Mouse (Mus musculus) spleen, postnatal 4 days (tissue): Measurements from ENCODE around the gene Bscl2.
"Not testable (repeated sequence)": the region's sequence is repeated elsewhere in the genome, so short reads cannot be mapped to it uniquely, and the experiment has no call there.

Experiments
- DNase-seq, 2 experiments: peaks; one replicate each; pipeline ENCODE4 v3.0.0; 2022; ENCODE audit warnings: low spot score in 2 of 2

The Bscl2 gene

GRCm38 (mm10) chr19:8830664-8831063 lies 6.6 kb upstream of the Bscl2 start:
- no peak for DNase-seq

- DNase-seq = no peak
Measured at GRCm38 (mm10) chr19:8831262-8831661, 6.0 kb upstream of the Bscl2 start.

- no peak for DNase-seq
Measured at GRCm38 (mm10) chr19:8832971-8833370, 4.3 kb upstream of the Bscl2 start.

GRCm38 (mm10) chr19:8836327-8836726 lies 940 bp upstream of the Bscl2 start:
- not testable (repeated sequence) for DNase-seq

- peak; percentile 27 to 66 for DNase-seq
Measured at GRCm38 (mm10) chr19:8838041-8838730, 919 bp downstream of the Bscl2 start.

- DNase-seq = peak in 1 of 2 experiments; percentile 64
Measured at GRCm38 (mm10) chr19:8839103-8839907, 2.0 kb downstream of the Bscl2 start, which contains the start of gene Gng3. Gene Gng3 (minus strand): TSS chr19:8839194.

GRCm38 (mm10) chr19:8839908-8840791 lies 2.9 kb downstream of the Bscl2 start:
- peak; percentile 79 to 88 for DNase-seq

GRCm38 (mm10) chr19:8841012-8841411 lies 3.7 kb downstream of the Bscl2 start:
- DNase-seq = no peak

GRCm38 (mm10) chr19:8842961-8843360 lies 5.7 kb downstream of the Bscl2 start:
- no peak for DNase-seq

- DNase-seq = peak; percentile 76 to 92
Measured at GRCm38 (mm10) chr19:8844371-8845129, 7.3 kb downstream of the Bscl2 start.

GRCm38 (mm10) chr19:8848356-8848755 lies 11.1 kb downstream of the Bscl2 start:
- DNase-seq = no peak

GRCm38 (mm10) chr19:8850402-8850901 lies 13.2 kb downstream of the Bscl2 start, which contains the start of gene Lrrn4cl:
Gene Lrrn4cl (plus strand): TSS chr19:8850768.
- no peak for DNase-seq

GRCm38 (mm10) chr19:8851639-8852038 lies 14.4 kb downstream of the Bscl2 start:
- no peak for DNase-seq

GRCm38 (mm10) chr19:8852236-8852928 lies 15.1 kb downstream of the Bscl2 start:
- DNase-seq = no peak

GRCm38 (mm10) chr19:8853117-8853516 lies 15.8 kb downstream of the Bscl2 start:
- DNase-seq = no peak

- peak in 1 of 2 experiments; percentile 42 for DNase-seq
Measured at GRCm38 (mm10) chr19:8857689-8858088, 20.4 kb downstream of the Bscl2 start.

- peak in 1 of 2 experiments; percentile 40 for DNase-seq
Measured at GRCm38 (mm10) chr19:8859018-8859417, 21.8 kb downstream of the Bscl2 start.

- no peak for DNase-seq
Measured at GRCm38 (mm10) chr19:8864265-8864664, 27.0 kb downstream of the Bscl2 start.

- not testable (repeated sequence) for DNase-seq
Measured at GRCm38 (mm10) chr19:8870381-8870780, 33.1 kb downstream of the Bscl2 start.

- DNase-seq = no peak
Measured at GRCm38 (mm10) chr19:8870838-8871237, 33.6 kb downstream of the Bscl2 start.
